Mouse (Mus musculus): ENCODE measurements around the gene Wdr19.

Wdr19 gene

GRCm38 (mm10) chr5:65199346-65200128 lies at the start of gene Wdr19:
Gene Wdr19 (plus strand): TSS chr5:65199696.
- DNase-seq: peak; percentile 99

GRCm38 (mm10) chr5:65149706-65150105 lies 49.8 kb upstream of the Wdr19 start:
- DNase-seq: no peak

GRCm38 (mm10) chr5:65150376-65150955 lies 49.0 kb upstream of the Wdr19 start:
- DNase-seq: no peak

- DNase-seq: no peak
Measured at GRCm38 (mm10) chr5:65151276-65151675, 48.2 kb upstream of the Wdr19 start.

GRCm38 (mm10) chr5:65151767-65152166 lies 47.7 kb upstream of the Wdr19 start:
- no peak for DNase-seq

GRCm38 (mm10) chr5:65154287-65154686 lies 45.2 kb upstream of the Wdr19 start:
- DNase-seq: no peak

- DNase-seq: no peak
Measured at GRCm38 (mm10) chr5:65156853-65157252, 42.6 kb upstream of the Wdr19 start.

GRCm38 (mm10) chr5:65157412-65158381 lies 41.8 kb upstream of the Wdr19 start:
- DNase-seq: no peak

GRCm38 (mm10) chr5:65158696-65159305 lies 40.7 kb upstream of the Wdr19 start:
- DNase-seq: no peak

- DNase-seq: no peak
Measured at GRCm38 (mm10) chr5:65163001-65163400, 36.5 kb upstream of the Wdr19 start.

- DNase-seq: no peak
Measured at GRCm38 (mm10) chr5:65163489-65164092, 35.9 kb upstream of the Wdr19 start.

GRCm38 (mm10) chr5:65170206-65170605 lies 29.3 kb upstream of the Wdr19 start:
- DNase-seq: no peak

- DNase-seq: peak; percentile 46
Measured at GRCm38 (mm10) chr5:65175035-65175917, 24.2 kb upstream of the Wdr19 start.

GRCm38 (mm10) chr5:65175918-65176484 lies 23.5 kb upstream of the Wdr19 start:
- DNase-seq: no peak

- DNase-seq: peak; percentile 22
Measured at GRCm38 (mm10) chr5:65177026-65177514, 22.4 kb upstream of the Wdr19 start.

- DNase-seq: no peak
Measured at GRCm38 (mm10) chr5:65178477-65178876, 21.0 kb upstream of the Wdr19 start.

- no peak for DNase-seq
Measured at GRCm38 (mm10) chr5:65181160-65181793, 18.2 kb upstream of the Wdr19 start.

GRCm38 (mm10) chr5:65181794-65182169 lies 17.7 kb upstream of the Wdr19 start:
- no peak for DNase-seq

- DNase-seq: no peak
Measured at GRCm38 (mm10) chr5:65182268-65182667, 17.2 kb upstream of the Wdr19 start.

- no peak for DNase-seq
Measured at GRCm38 (mm10) chr5:65191601-65192000, 7.9 kb upstream of the Wdr19 start.

Data from cerebellum, adult 11 months (tissue).